Mouse (Mus musculus) cerebellum, adult 11 months (tissue): ENCODE measurements around the gene Pitpnb.

ENCODE experiments used
- DNase-seq: peaks from one replicate; pipeline ENCODE4 v3.0.0; 2022

Pitpnb gene

GRCm38 (mm10) chr5:111330417-111331098 is at the start of gene Pitpnb:
Gene Pitpnb, plus strand, starts transcription at chr5:111330763.
- peak; percentile 99 for DNase-seq

GRCm38 (mm10) chr5:111284420-111285175 is 46.0 kb upstream of the Pitpnb start:
- no peak for DNase-seq

- DNase-seq = no peak
These were observed 43.0 kb upstream of the Pitpnb start for GRCm38 (mm10) chr5:111287571-111287970.

GRCm38 (mm10) chr5:111288486-111288885 is 42.1 kb upstream of the Pitpnb start:
- no peak for DNase-seq

- DNase-seq = no peak
These were observed 40.5 kb upstream of the Pitpnb start for GRCm38 (mm10) chr5:111290071-111290470.

GRCm38 (mm10) chr5:111291639-111292038 is 38.9 kb upstream of the Pitpnb start:
- DNase-seq = no peak

- no peak for DNase-seq
These were observed 32.8 kb upstream of the Pitpnb start for GRCm38 (mm10) chr5:111297801-111298200.

GRCm38 (mm10) chr5:111298706-111299105 is 31.9 kb upstream of the Pitpnb start:
- DNase-seq = no peak

- no peak for DNase-seq
These were observed 29.8 kb upstream of the Pitpnb start for GRCm38 (mm10) chr5:111300776-111301175.

- no peak for DNase-seq
These were observed 28.8 kb upstream of the Pitpnb start for GRCm38 (mm10) chr5:111301736-111302135.

GRCm38 (mm10) chr5:111304730-111305129 is 25.8 kb upstream of the Pitpnb start:
- no peak for DNase-seq

- DNase-seq = no peak
These were observed 20.4 kb upstream of the Pitpnb start for GRCm38 (mm10) chr5:111310185-111310584.

- no peak for DNase-seq
These were observed 16.7 kb upstream of the Pitpnb start for GRCm38 (mm10) chr5:111313833-111314232.

GRCm38 (mm10) chr5:111315061-111315460 is 15.5 kb upstream of the Pitpnb start:
- DNase-seq = no peak

GRCm38 (mm10) chr5:111317526-111317925 is 13.0 kb upstream of the Pitpnb start:
- DNase-seq = no peak

- DNase-seq = no peak
These were observed 11.6 kb upstream of the Pitpnb start for GRCm38 (mm10) chr5:111318946-111319345.

- no peak for DNase-seq
These were observed 4.8 kb upstream of the Pitpnb start for GRCm38 (mm10) chr5:111325813-111326212.

- no peak for DNase-seq
These were observed 3.1 kb upstream of the Pitpnb start for GRCm38 (mm10) chr5:111327420-111327819.

GRCm38 (mm10) chr5:111329782-111330416 is 664 bp upstream of the Pitpnb start:
- no peak for DNase-seq

GRCm38 (mm10) chr5:111331099-111331435 is 504 bp downstream of the Pitpnb start:
- no peak for DNase-seq

- no peak for DNase-seq
These were observed 5.6 kb downstream of the Pitpnb start for GRCm38 (mm10) chr5:111335939-111336691.

- DNase-seq = no peak
These were observed 11.0 kb downstream of the Pitpnb start for GRCm38 (mm10) chr5:111341609-111342008.

- no peak for DNase-seq
These were observed 14.3 kb downstream of the Pitpnb start for GRCm38 (mm10) chr5:111344721-111345400.
